Mouse (Mus musculus) left cerebral cortex, postnatal 10 days (tissue): ENCODE measurements around the gene Trpm3. TPM values are rescaled to one million over a fixed set of nuclear protein-coding genes. Genes with fewer than 3 reads are reported as not detected.
A peak's percentile ranks its signal among the peaks of the same experiment; 100 is the strongest.

ENCODE experiments used
- DNase-seq, 2 experiments: peaks; one replicate each; pipeline ENCODE4 v3.0.0; 2021 to 2022; ENCODE audit warnings: low spot score in 2 of 2, mixed read lengths in 1 of 2; ENCODE audit errors: extremely low spot score in 1 of 2
- intact Hi-C: fragments of 180-260 bp; cut with DNase I; formaldehyde crosslinking; loops from one replicate; pipeline ENCODE4 v1.15.1; 2025
- total RNA-seq, 2 experiments: library from RNA; stranded (reverse); gene quantifications; 2 replicates each; pipeline ENCODE4 v1.2.3; 2021

Gene Trpm3
- total RNA-seq, result 10 to 100 TPM; 63.0 to 67.9 TPM

DNA sequence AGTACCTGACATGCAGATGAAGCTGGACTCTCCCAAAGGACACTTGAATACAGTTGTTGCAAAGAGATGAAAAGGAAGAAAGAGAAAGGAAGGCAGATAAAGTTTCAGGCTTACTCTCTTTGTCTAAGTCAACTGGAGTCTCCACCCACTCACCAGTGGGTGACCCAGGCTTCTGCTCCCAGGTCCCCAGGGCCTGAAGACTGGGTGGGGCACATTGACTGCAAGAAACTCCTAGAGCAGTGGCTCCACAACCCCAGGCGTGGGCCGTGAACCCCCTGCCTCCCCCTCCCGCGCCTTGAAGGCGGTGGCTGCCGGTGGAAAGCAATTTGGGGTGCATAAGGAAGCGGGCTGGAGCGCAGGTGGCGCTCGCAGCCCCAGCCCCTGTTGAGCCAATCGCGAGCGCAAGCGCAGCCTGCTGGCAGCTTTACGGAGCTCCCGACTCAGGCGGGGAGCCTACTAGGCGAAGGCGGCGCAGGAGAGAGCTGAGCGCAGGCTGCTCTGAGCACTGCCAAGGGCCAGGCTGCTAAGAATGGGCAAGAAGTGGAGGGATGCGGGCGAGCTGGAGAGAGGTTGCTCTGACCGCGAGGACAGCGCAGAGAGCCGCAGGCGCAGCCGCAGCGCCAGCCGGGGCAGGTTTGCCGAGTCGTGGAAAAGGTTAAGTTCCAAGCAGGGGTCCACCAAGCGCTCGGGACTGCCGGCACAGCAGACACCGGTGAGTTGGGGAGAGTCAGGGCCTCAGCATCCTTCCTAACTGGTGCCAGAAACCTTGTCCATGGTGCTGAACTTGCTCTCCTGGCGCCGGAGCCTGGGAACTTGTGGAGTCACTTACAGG is at the start of gene Trpm3:
Gene Trpm3, plus strand, starts transcription at position 457 of the 832 bp plus-strand sequence.
- DNase-seq, result peak; percentile 21 to 62
- intact Hi-C loops, result no loop called here

DNA sequence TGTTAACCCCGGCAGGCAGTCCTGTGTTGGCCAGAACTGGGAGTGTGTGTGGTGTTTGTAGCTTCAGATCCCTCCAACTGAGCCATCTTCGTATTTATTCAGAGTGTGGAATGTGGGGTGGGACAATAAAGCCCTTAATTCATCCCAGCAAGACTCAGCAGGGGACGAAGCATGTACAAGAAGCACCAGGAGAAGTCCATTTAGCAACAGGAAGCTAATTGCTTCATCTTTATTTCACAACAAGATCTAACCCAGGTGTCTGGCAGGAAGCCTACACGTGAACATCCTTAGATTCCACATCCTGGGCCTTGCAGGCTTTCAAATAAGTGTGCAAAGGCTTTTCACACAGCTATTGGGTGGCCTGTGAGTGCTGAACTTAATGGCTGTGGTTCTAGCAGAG is 38.3 kb upstream of the Trpm3 start:
- intact Hi-C loops, result no loop called here
- peak in 1 of 2 experiments; percentile 46 for DNase-seq

DNA sequence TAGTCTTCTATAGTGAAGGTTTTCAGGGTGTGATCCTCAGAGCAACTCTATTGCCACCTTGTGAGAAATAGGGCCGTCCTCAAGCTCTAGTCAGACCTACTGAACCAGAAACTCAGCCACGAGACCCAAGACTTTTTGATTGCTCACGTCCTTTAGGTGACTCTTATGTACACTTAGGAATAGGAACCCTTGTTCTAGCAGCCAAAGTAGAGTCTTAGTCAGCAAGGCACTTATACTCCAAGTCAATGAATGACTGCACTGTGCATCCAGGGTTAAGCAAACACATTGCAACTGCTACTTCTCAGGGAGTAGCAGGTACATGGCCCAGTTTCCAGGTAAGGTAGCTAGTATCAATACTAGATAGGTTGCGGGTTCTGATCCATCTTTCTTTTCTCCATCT is 35.0 kb upstream of the Trpm3 start:
- intact Hi-C loops, result no loop called here
- no peak for DNase-seq

DNA sequence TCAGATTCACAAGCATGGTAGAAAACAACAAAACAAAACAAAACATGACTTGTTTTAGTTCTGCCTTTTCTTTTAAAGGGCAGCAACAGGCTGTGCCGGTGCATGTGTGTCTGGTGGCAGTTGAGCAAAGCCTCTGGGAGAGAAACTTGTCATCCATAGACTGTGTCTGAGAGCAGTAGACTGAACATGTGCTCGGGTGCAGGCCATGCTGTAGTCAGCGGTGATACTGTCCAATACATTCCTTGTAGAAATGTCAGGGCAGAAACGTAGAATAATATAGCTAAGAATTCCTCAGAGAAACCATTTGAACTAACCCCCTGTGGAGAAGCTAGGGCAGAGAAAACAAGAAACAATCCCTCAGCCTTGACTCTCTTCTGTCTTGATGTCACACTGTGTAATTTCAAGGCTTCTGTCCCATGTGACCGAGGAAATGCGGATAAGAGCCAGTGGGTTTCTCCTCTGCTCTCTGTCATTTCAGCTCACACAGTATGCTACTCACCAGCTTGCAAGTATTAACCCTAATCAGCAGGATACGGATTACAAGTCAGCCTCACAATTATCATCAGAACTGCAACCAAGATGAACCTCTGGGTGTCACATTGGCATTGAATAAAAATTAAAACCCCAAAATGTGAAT is 33.9 kb upstream of the Trpm3 start:
- intact Hi-C loops, result no loop called here
- DNase-seq, result no peak

DNA sequence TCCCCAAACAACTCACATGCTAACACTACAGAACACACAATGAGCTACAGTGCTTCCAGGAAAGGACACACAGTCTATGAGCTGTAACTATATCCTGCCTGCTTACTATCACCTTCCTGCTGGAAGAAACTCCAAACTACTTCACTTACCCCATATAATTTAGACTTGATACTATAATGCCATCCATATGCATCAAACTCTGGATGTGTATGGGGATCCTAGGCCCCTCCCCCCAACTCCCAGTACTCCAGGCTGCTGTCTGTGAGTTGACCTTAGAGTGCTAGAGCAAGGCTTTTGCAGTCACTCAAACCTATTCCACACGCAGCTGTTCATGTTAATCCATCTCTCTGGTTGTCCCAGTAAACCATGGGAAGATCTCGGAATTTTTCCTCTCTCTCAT is 33.2 kb upstream of the Trpm3 start:
- intact Hi-C loops, result no loop called here
- DNase-seq, result no peak

DNA sequence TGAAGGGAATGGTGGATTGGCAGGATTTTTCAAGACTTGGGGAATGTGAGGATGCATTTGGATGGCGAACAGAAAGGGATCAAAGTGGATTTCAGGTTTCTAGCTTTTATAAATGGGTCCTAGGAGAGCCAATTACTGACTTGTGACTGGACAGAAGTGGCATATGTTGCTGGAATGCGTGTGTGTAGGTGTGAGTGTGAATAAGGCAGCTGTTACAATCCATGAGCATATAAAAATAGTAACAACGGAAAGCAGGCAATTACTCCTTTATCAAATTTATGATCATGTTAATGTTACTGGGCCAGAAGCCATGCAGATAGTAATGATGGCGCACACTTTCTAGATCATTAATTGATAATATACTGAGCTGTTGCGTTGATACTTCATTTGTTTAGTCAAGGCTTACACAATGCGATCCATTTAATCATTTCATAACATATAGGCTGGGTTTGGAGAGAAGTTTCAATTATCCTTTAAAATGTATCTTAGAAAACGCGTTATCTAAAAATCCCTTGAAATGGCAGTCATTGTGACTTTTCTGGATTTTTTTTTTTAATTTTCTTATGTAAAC is 29.9 kb upstream of the Trpm3 start:
- intact Hi-C loops, result no loop called here
- DNase-seq, result no peak

DNA sequence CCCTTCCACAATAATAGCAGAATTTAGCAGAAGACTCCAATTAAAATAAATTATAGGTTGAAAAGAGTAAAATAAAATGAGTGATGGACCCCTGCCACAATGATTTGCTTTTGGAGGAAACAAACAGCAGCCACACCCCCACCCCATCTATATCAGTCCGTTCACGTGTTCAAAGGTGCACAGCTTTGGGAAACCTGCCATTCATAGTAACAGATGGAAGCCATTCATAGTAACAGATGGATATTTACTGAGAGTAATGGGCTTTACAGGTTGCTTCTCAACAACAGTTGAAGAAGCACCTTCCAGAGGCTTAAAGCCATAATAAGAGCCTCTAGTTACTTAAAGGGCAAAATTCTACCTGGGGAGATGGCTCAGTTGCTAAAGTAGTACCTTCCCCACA is 17.9 kb upstream of the Trpm3 start:
- no peak for DNase-seq
- intact Hi-C loops, result no loop called here

DNA sequence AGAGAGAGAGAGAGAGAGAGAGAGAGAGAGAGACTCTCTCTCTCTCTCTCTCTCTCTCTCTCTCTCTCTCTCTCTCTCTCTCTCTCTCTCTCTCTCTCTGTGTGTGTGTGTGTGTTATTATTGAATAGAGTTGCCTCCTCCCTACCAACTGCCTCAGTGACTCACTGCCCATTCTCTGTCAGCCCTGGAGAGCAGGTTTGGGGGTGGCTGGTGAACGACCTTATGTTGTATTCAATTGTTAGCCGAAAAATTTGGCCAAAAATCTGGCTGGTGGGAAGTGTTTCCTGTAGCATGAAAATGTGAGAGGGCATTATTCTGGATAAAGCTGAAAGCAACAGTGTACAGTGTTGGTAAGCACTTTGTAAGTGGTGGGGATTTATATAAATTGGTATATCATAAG is 17.2 kb upstream of the Trpm3 start:
- intact Hi-C loops, result no loop called here
- DNase-seq, result no peak

DNA sequence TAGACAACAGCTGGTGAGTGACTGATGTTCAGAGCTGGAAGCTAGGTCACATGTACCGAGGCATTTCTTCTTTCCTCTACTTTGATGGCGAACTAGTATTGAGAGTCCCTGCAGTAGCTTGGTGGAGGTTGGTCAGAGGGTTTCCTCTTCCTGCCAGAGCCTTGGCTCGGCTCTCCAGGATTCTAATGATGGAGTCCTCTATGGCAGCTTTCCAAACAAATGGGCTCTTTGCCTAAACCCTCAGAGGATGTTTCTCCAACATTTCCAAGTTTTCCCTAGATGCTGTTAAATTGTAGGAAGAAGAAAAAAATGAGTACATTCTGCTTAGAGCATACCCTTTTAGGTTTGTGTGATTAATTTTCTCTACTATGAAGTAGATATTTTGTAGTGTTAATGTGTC is 6.2 kb upstream of the Trpm3 start:
- no peak for DNase-seq
- intact Hi-C loops, result no loop called here

DNA sequence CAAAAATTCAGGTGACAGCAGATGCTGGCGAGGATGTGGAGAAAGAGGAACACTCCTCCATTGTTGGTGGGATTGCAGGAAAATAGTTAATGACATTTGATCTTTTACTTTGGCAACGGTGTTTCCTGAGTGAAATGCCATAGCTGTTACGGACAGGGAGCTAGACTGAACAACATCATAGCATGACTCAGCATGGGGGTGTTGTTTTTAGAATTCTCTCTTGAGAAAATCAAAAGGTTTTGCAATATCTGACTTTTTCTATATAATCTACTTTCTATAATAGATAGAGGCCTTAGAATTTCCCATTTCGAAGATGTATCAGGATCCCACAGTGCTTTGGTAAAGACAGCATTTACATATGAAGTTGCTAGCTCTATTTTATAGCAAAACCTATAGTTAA is 39.7 kb downstream of the Trpm3 start:
- no peak for DNase-seq
- intact Hi-C loops, result no loop called here

DNA sequence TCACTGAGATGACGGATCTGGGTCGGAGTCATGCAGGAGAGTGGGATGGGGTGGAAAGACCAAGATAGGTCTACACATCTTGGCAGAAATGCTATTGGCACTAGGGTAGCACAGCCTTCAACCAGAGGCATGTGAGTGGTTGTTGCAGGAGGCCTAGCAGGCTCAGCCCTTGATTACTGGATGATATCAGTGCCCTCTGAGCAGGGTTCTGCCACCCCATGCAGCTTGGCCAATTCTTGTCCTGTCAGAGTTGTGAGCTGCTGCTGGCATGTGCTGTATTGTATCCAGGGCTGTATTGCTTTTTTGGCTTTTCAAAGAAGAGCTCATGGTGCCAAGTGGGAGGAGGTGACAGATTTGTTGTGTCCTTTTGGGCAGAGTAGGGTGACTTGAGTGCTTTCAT is 40.2 kb downstream of the Trpm3 start:
- intact Hi-C loops, result no loop called here
- no peak for DNase-seq

DNA sequence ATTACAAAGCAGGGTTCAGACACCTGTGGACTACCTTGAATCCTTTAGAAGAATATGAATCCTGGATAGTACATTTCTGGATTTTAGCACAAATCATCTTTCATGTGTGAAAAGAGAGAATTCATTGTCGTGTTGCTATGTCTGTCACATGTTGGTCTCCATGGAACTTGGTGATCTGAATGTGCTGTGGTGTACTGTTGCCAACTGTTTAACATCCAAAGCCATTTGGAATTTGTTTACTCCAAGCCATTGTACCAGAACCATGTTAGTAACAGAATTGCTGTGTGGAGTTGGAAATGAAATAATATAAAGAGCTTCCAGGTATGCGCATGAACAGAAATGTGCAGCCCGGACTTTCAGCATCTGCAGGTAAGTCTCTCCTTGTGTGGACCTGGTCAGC is 41.3 kb downstream of the Trpm3 start:
- DNase-seq, result no peak
- intact Hi-C loops, result no loop called here

DNA sequence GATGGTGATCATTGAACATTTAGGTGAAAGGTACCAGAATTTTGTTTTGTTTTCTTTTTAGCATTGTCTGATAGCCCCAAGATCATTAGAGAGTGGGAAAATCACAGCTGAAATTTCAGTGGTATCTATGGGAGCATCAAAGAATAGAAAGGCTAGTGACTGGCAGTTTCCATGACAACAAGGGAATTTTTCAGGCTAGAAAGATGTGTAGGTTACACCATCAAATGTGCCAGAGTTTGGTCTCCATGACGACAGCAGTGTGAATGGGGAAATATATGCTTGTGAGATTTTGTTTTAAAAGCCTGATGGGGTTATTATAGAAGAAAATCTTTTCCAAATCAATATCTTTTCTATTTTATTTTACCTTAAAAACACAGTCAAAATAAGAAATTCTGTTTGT is 50.9 kb downstream of the Trpm3 start:
- DNase-seq, result peak in 1 of 2 experiments; percentile 77
- intact Hi-C loops, result no loop called here

DNA sequence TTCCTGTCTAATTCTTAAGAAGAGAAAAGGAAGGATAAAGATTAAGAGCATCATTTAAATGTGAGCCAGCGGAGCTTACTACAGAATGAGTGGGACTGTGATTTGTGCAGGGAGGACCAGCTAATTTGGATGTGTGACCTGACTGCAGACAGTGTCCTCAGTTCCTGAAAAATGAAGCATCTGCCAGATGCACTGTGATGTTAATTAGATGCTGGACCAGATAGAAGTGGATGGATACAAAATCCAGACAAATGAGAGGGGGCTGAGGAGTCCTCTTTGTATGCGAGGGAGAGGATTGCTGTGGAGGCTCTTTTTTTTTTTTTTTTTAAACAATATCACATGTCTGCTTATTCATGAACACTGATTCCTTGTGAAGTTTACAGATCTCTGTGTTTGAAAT is 83.7 kb downstream of the Trpm3 start:
- DNase-seq, result no peak
- intact Hi-C loops, result no loop called here

DNA sequence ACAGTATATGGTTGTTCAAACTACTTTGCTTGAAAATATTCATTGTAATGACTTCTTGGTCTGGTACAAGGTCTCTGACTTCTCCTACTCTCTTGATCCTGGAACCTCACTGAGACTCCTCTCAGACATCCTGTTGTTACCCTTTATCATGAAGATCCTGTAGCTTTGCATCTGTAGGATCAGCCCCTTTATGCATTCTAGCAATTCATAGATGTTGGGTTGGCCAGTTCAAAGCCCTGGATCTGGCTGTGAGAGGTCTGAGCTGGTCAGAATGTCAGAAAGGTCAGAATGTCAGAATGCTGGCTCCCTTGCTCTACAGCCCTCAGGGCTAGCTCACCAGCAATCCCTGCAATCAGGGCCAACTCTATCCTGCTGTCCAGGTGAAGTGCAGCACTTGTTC is 95.3 kb downstream of the Trpm3 start:
- intact Hi-C loops, result no loop called here
- no peak for DNase-seq

DNA sequence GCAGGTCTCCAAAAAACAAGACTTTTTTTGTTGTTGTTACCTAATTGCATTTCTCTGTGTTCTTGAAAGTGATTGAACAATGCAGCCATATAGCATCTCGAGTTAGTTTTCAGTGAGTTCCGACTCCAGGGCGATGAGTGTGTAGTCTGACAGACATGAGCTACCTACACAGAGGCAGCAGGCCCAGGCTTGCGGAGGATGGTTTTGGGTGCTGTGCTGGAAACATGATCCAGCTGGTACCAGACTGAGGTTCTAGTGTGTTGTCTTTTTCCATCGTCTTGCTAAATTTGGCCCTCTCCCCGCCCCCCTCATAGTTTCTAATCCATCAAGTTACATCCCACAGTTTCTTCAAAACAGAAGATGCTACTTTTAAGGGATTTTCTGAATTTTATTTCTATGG is 110.2 kb downstream of the Trpm3 start:
- no peak for DNase-seq
- intact Hi-C loops, result no loop called here

DNA sequence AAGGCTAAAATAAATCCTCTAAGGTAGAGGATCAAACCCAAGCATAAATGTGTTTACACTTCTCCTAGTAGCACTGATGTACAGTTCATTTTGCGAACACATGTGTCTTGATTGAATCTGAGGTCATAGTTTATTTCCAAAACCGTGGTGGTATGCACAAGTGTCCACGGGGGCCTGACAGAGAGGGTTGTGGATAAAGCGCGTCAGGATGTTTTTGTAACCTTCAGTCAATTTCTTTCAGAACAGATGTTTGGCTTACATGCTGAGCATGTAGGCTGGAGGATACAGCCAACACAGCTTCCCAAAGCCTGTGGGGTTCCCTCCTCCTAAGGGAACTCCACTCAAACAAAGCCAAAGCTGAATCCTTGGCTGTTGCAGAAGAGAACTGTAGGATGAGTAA is 134.1 kb downstream of the Trpm3 start:
- intact Hi-C loops, result no loop called here
- peak in 1 of 2 experiments; percentile 31 for DNase-seq

DNA sequence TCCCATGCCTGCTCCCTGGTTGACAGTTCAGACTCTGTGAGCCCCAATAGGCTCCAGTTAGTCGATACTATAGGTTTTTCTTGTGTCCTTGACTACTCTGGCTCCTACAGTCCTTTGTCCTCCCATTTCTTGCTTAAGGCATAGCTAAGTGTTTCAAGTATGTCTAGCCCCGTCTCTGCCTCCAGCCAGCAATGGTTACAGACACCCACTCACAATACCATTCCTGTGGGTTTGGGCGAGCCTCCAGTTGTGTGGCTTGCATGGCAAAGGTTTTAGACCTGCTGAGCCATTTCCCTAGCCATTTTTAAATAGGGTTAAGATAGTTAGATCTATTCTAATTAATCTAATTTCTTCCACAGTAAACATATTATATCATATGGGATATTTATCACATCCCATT is 145.8 kb downstream of the Trpm3 start:
- intact Hi-C loops, result no loop called here
- no peak for DNase-seq

DNA sequence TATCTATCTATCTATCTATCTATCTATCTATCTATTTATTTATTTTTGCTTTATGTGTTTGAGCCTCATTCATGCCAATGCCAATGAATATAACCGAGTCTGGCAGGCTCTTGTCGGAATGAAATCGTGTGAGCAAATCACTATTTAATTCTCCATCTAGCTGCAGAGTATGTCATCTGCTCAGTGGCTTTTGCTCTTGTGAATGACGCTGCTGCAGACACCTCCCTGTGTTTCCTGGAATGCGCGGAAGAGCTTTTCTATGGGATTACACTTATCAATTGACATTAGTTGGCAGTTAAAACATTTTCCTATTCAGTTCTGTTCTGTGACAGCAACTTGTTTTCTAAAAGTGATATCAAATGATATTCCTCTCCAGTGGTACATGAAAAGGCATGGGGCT is 153.8 kb downstream of the Trpm3 start:
- intact Hi-C loops, result no loop called here
- no peak for DNase-seq

DNA sequence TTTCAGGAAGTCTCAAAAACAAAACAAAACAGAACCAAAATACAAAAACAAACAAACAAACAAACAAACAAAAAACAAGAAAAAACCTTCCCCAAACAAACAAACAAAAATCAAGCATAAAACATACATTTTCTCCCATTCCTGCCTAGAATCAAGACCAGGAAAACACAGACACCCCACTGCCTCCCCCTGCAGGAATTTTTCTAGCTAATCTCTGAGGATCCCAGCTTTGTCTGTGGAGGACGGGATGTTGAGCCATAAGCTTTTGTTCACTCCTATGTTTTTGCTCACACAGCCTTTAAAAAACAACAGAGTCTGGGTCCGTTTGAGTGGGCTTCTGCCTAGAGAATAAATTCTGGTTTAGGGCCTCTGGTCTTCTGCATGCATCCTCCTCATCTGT is 162.1 kb downstream of the Trpm3 start:
- no peak for DNase-seq

More for the DNA sequence above, 162.1 kb downstream of the Trpm3 start:
- intact Hi-C loops, result loop anchor here (10.0 kb wide), 6 partner anchors 476 to 926 kb away; partner anchors contain the start of genes 1110059E24Rik, Abhd17b and Cemip2
